Mouse (Mus musculus): ENCODE measurements around the gene Ift88. TPM values are rescaled to one million over a fixed set of nuclear protein-coding genes. Genes with fewer than 3 reads are reported as not detected.

Ift88 gene
- total RNA-seq, 2 experiments from 2014 or later = 12.9 to 13.9 TPM

DNA sequence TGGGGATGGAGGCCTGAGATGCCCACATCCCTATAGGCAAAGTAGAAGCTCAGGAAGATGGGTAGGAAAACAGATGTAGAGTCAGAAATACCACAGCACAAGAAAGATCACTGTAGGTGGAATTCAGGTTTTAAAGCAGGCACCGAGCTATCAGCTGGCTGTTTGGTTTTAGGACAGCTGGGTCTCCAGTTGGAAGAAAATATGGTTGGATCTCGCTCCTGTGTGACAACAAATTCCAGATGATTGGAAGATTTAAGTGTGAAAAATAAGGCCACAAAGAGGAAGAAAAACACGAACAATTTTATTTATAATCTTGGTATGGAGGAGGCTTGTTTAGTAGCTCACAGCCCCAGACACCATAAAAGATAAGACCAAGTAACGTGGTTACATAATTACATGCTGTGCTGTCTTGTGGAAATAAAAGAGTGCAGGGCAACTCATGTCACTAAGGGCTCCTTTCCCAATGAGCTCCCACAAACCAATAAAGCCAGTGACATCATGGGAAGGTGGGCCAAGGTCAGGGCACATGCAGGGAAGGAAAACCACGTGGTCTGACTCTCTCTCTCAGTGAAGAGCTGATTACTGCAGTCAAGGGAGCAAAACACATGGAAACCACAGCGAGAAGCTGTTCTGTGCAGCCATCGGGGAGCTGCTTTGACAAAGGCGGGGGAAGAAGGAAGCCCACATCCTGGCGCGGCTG lies 105.4 kb downstream of the Ift88 start:
- DNase-seq (ENCODE audit: extremely low spot score in 1 of 2, low spot score in 1 of 2) = no peak

DNA sequence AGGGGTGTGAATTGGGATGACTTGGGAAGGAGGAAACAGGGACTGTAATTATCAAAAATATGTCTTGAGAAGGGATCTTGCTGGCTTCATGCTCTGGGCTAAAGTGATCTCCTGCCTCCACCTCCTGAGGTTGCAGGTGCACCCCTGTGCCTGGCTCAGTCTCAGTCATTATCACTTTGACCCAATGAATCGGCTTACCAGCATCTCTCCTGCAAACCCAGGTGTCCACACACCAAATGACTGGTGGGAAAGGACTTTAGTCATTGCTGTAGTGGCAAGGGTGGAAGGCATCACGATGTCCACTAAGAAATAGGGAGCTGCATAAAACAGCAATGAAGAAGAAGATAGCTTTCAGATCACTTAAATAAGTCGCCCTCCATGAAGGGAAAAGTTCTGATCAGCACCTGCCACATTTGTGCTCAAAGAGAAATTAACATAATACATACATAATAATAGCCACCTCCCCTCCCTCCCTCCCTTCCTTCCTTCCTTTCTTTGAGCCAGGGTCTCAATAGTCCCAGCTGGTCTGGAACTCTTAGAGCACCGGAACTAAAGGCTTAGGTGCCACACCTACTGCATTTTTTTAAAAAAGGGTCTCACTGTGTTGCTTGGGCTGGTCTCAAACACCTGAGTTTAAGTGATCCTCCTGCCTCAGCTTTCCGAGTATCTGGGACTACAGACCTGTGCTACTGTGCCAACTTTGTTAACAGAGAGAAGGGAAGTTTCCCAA lies 106.1 kb downstream of the Ift88 start:
- no peak for DNase-seq (ENCODE audit: extremely low spot score in 1 of 2, low spot score in 1 of 2)

- DNase-seq (ENCODE audit: extremely low spot score in 1 of 2, low spot score in 1 of 2) = no peak
These were observed 108.7 kb downstream of the Ift88 start for GRCm38 (mm10) chr14:57532577-57532976.

GRCm38 (mm10) chr14:57533214-57533613 lies 109.4 kb downstream of the Ift88 start:
- peak in 1 of 2 experiments; percentile 75 for DNase-seq (ENCODE audit: extremely low spot score in 1 of 2, low spot score in 1 of 2)

GRCm38 (mm10) chr14:57533841-57534240 lies 110.0 kb downstream of the Ift88 start:
- no peak for DNase-seq (ENCODE audit: extremely low spot score in 1 of 2, low spot score in 1 of 2)

GRCm38 (mm10) chr14:57534346-57534745 lies 110.5 kb downstream of the Ift88 start:
- DNase-seq (ENCODE audit: extremely low spot score in 1 of 2, low spot score in 1 of 2) = no peak

DNA sequence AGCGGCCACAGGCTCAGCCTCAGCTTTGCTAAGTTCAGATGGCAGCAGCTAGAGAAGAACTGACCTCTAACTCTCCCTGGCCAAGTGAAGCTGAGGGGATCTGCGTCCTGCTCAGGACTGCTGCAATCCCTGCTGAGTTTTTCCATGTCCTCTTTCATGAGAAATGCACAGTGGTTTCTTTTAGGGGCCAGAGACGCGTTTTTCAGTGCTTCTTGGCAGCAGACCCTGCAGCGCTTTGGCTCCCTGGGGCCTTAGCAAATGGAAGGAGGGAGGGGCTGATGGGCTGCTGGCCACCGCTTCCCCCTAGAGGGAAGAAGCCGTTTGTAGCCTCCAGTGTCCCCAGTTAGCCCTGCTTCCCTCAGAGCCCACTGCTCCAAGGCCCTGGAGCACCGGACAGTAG lies 111.1 kb downstream of the Ift88 start:
- DNase-seq (ENCODE audit: extremely low spot score in 1 of 2, low spot score in 1 of 2) = no peak

DNA sequence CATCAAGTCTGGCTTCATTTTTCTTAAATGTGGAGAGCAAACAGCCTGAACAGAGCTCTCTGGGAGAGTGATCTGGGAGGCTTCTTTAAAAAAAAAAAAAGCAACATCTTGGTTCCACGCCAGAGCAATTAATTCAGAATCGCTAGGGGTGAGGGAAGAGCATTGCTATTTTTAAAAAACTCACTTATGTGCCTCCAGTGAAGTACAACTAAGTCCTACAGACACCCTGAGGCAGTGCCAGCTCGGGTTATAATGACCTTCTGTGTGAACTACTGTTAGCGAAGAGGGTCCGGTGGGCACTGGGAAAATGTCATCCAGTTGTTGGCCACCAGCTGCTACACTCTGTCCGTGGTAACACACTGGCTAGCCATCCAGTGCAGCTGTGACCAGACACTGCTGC lies 111.8 kb downstream of the Ift88 start:
- DNase-seq (ENCODE audit: extremely low spot score in 1 of 2, low spot score in 1 of 2) = no peak

DNA sequence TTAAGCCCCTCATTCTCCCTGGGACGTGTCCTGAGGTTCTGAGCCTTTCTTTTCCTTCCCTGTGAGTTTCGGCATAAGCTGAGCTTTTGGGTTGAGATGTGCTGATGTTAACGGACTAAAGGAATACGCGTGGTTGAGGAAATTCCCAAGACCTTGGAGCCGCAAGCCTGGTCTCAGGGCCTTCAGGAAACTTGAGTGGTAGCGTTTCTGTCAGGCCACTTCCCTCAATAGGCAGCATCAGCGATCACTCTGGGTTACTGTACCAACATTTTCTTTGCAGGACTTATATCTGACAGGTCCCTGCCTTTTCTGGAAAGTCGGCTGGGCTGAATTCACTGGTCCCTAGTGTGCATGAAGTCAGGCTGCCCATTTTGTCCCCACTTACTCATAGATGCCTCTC lies 113.0 kb downstream of the Ift88 start:
- DNase-seq (ENCODE audit: extremely low spot score in 1 of 2, low spot score in 1 of 2) = no peak

- DNase-seq (ENCODE audit: extremely low spot score in 1 of 2, low spot score in 1 of 2) = no peak
These were observed 113.6 kb downstream of the Ift88 start for GRCm38 (mm10) chr14:57537261-57538015.

DNA sequence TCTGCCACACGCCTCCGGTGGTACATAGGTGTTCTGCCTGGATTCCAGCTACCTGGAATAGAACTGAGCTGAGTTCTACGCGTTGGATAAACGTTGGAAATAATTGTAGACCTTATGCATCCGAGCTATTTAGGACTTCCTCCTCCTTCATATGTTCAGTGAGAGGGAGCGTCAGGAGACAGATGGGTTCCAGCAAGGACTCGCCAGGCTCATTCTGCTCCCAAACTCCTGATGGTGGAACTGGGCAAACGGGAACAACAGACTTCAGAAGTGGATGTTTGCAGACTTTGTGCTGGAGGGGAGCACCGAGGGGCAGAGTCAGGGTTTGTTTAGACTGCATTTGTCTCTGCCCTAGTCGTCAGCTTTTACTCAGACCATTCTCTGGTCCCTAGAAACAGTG lies 116.8 kb downstream of the Ift88 start:
- DNase-seq (ENCODE audit: extremely low spot score in 1 of 2, low spot score in 1 of 2) = no peak

- DNase-seq (ENCODE audit: extremely low spot score in 1 of 2, low spot score in 1 of 2) = no peak
These were observed 118.4 kb downstream of the Ift88 start for GRCm38 (mm10) chr14:57542231-57542630.

DNA sequence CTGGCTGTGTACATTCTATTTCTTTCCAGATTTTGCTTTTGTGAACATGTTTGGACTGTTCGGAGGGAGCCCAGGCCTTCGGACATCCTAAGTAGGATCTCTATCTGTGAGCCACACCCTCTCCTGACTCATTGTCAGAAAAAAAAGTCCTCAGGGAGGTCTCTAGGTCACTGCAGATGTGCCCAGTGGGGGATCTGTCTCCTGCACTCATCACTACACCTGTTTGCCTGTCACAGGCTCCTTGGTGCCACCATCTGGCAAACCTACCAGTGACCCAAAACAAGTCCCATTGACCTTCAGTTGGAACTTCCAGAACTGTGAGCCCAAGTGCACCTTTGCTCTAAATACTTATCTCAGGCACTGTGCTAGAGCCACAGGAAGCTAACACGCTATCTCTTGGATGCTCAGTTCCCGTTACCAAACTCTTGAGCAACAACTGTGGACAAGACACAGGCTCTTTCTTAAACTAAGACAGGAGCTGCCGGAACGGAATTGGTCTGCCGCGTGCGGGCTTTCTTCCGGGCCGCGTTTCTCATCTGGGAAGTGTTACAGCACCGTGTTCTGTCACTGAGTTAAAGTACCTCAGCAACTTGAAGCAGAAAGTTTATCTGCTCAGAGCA lies 119.7 kb downstream of the Ift88 start:
- DNase-seq (ENCODE audit: extremely low spot score in 1 of 2, low spot score in 1 of 2) = no peak

GRCm38 (mm10) chr14:57545526-57545925 lies 121.7 kb downstream of the Ift88 start:
- DNase-seq (ENCODE audit: extremely low spot score in 1 of 2, low spot score in 1 of 2) = no peak

DNA sequence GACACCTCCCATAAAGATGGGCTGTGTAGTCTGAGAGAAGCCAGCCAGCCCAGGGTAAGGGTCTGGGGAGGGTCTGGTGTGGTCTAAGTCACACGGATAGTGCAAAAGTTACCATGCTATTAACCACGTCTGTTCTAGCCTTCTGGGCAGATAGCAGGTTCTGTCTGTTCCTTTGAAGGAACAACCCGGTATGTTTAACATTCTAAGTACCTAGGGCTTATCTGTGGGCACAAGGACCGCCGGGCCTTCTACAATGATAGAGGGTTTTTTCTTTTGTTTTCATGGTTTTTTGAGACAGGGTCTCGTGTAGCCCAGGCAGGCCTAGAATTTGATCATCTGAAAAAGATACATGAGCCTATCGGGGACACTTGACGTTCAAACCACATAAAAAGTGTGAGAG lies 122.3 kb downstream of the Ift88 start:
- no peak for DNase-seq (ENCODE audit: extremely low spot score in 1 of 2, low spot score in 1 of 2)

- no peak for DNase-seq (ENCODE audit: extremely low spot score in 1 of 2, low spot score in 1 of 2)
These were observed 122.7 kb downstream of the Ift88 start for GRCm38 (mm10) chr14:57546557-57547021.

DNA sequence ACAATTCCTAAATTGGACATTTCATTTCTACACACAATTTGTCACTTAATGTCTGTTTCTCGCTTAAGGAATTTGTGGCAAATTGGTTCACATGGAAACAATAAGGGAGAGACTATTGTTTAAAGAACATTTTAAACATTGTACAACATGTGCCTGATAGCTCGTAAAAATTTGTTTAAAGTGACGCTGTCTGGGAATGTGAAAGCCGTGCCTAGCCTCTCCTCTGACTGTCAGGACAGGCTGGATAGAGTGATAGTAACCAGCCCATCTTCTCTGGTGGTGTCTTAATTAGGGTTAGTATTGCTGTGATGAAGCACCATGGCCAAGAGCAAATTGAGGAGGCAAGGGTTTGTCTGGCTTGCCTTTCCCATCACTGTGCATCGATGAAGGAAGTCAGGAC lies 123.2 kb downstream of the Ift88 start:
- DNase-seq (ENCODE audit: extremely low spot score in 1 of 2, low spot score in 1 of 2) = no peak

GRCm38 (mm10) chr14:57552945-57553344 lies 129.1 kb downstream of the Ift88 start:
- no peak for DNase-seq (ENCODE audit: extremely low spot score in 1 of 2, low spot score in 1 of 2)

- DNase-seq (ENCODE audit: extremely low spot score in 1 of 2, low spot score in 1 of 2) = no peak
These were observed 130.6 kb downstream of the Ift88 start for GRCm38 (mm10) chr14:57554434-57554833.

- DNase-seq (ENCODE audit: extremely low spot score in 1 of 2, low spot score in 1 of 2) = no peak
These were observed 131.7 kb downstream of the Ift88 start for GRCm38 (mm10) chr14:57555471-57556070.
